Mouse (Mus musculus) cortical plate, adult 2 months (tissue): ENCODE measurements around the gene Rab8b.

Experiments
- CTCF ChIP-seq: fragments of 200-500 bp; IDR thresholded peaks from 2 replicates; pipeline ENCODE4 v1.5.1; 2011; ENCODE audit warnings: mild to moderate bottlenecking, control low read depth, low read length; ENCODE audit not compliant: insufficient read depth; ENCODE audit errors: extremely low read depth
- POLR2A ChIP-seq: fragments of 200-500 bp; IDR thresholded peaks from 2 replicates; pipeline ENCODE4 v1.6.1; 2011; ENCODE audit warnings: mild to moderate bottlenecking, low read length, control low read depth; ENCODE audit not compliant: insufficient read depth; ENCODE audit errors: extremely low read depth

GRCm38 (mm10) chr9:66961478-66961877 is 42.0 kb upstream of the Rab8b start:
- TF ChIP-seq POLR2A (no peak), CTCF (no peak)
